Mouse (Mus musculus) intestine, postnatal 0 days (tissue): ENCODE measurements at regions not wholly inside any gene's neighbourhood (a gene's known extent, or its start where the extent isn't known, plus 50 kb on each side); places are given as distances from the start of the nearest gene placed in this dataset.

Source experiments
- ATAC-seq: fragments of 200-750 bp; cut with Nextera tagmentation; 2 replicates; pipeline ENCODE4 v1.8.0; 2017; ENCODE audit warnings: mild to moderate bottlenecking, moderate TSS enrichment, moderate library complexity
- H3K27ac ChIP-seq: fragments of 300-500 bp; sonication (generic); 2 replicates; pipeline ENCODE4 v1.5.1; 2014; ENCODE audit warnings: mild to moderate bottlenecking, low read depth, low read length, moderate library complexity
- H3K27me3 ChIP-seq: fragments of 300-500 bp; sonication (generic); replicated peaks from 2 replicates; pipeline ENCODE4 v1.6.1; 2014; ENCODE audit warnings: low read length, mixed read lengths; ENCODE audit not compliant: control insufficient read depth, insufficient read depth
- H3K36me3 ChIP-seq: fragments of 300-500 bp; sonication (generic); 2 replicates; pipeline ENCODE4 v1.6.1; 2014; ENCODE audit warnings: mild to moderate bottlenecking, moderate library complexity; ENCODE audit not compliant: control insufficient read depth, insufficient read depth
- H3K4me1 ChIP-seq: fragments of 300-500 bp; sonication (generic); replicated peaks from 2 replicates; pipeline ENCODE4 v1.6.1; 2014; ENCODE audit warnings: antibody characterized with exemption, low read length, mixed read lengths; ENCODE audit not compliant: control insufficient read depth, insufficient read depth
- H3K4me2 ChIP-seq: fragments of 300-500 bp; sonication (generic); replicated peaks from 2 replicates; pipeline ENCODE4 v1.6.1; 2014; ENCODE audit warnings: low read depth, mild to moderate bottlenecking, moderate library complexity
- H3K4me3 ChIP-seq: fragments of 300-500 bp; sonication (generic); 2 replicates; pipeline ENCODE4 v1.5.1; 2014; ENCODE audit warnings: low read depth, low read length
- H3K9ac ChIP-seq: fragments of 300-500 bp; sonication (generic); 2 replicates; pipeline ENCODE4 v1.6.1; 2014; ENCODE audit warnings: mild to moderate bottlenecking, low read depth, low read length
- H3K9me3 ChIP-seq: fragments of 300-500 bp; sonication (generic); 2 replicates; pipeline ENCODE4 v1.6.1; 2016; ENCODE audit warnings: mixed run types; ENCODE audit not compliant: control insufficient read depth
- CTCF ChIP-seq: sonication (generic); IDR thresholded peaks from 2 replicates; pipeline ENCODE4 v1.5.1; 2016; ENCODE audit warnings: low read depth, mild to moderate bottlenecking, control low read depth, antibody characterized with exemption, moderate library complexity
- WGBS: fragments of 180-500 bp; shearing (Covaris S2); extraction: QIAGEN DNeasy Blood & Tissue Kit; methylation state at CpG from one replicate; pipeline ENCODE4 v1.1.7; 2014; 5-methylcytosine and 5-hydroxymethylcytosine counted together

GRCm38 (mm10) chr17:47143898-47144297 lies 133.5 kb upstream of the Ubr2 start:
- no peaks in the 10 kb centered on the region for H3K9me3 ChIP-seq
- no peak for ATAC-seq
- 51% methylated on average over 7 of the region's 7 CpGs for WGBS
- no peak for TF ChIP-seq CTCF
- H3K4me1 ChIP-seq, result peaks cover 9% of the 10 kb centered on the region; the same call in 1 of the 2 replicates
- H3K36me3 ChIP-seq, result no peaks in the 10 kb centered on the region
- peak overlapping the region; percentile 7; the same call in 1 of the 2 replicates for H3K4me2 ChIP-seq
- no peak overlapping the region for H3K27ac ChIP-seq
- no peak overlapping the region for H3K4me3 ChIP-seq
- H3K9ac ChIP-seq, result no peak overlapping the region
- no peaks in the 10 kb centered on the region for H3K27me3 ChIP-seq

- no peak overlapping the region for H3K9ac ChIP-seq
- no peak for ATAC-seq
- no peaks in the 10 kb centered on the region for H3K36me3 ChIP-seq
- peaks cover 9% of the 10 kb centered on the region; the same call in 1 of the 2 replicates for H3K4me1 ChIP-seq
- no peaks in the 10 kb centered on the region for H3K27me3 ChIP-seq
- peak overlapping the region; percentile 69; the same call in 1 of the 2 replicates for H3K4me3 ChIP-seq
- no peak for TF ChIP-seq CTCF
- peak overlapping the region; percentile 92 for H3K4me2 ChIP-seq
- H3K9me3 ChIP-seq, result no peaks in the 10 kb centered on the region
- 19% methylated on average over 7 of the region's 7 CpGs for WGBS
- no peak overlapping the region for H3K27ac ChIP-seq
Observed at GRCm38 (mm10) chr17:47142885-47143284, 132.5 kb upstream of the Ubr2 start.

- Histone ChIP-seq H3K9ac (peak overlapping the region; percentile 50), H3K27me3 (no peaks in the 10 kb centered on the region), H3K4me3 (peak overlapping the region; percentile 69), H3K4me2 (peak overlapping the region; percentile 92), H3K4me1 (peaks cover 9% of the 10 kb centered on the region; the same call in 1 of the 2 replicates), H3K9me3 (no peaks in the 10 kb centered on the region), H3K27ac (no peak overlapping the region), H3K36me3 (no peaks in the 10 kb centered on the region)
- TF ChIP-seq CTCF, result no peak
- 14% methylated on average over 7 of the region's 7 CpGs for WGBS
- ATAC-seq, result no peak
Observed at GRCm38 (mm10) chr17:47142276-47142675, 131.9 kb upstream of the Ubr2 start.

GRCm38 (mm10) chr17:47141843-47142215 lies 131.5 kb upstream of the Ubr2 start:
- no peaks in the 10 kb centered on the region for H3K36me3 ChIP-seq
- ATAC-seq, result no peak
- H3K9me3 ChIP-seq, result no peaks in the 10 kb centered on the region
- no peaks in the 10 kb centered on the region for H3K27me3 ChIP-seq
- H3K4me1 ChIP-seq, result peaks cover 9% of the 10 kb centered on the region; the same call in 1 of the 2 replicates
- TF ChIP-seq CTCF, result no peak
- H3K27ac ChIP-seq, result peak overlapping the region; percentile 74; the same call in 1 of the 2 replicates
- peak overlapping the region; percentile 50 for H3K9ac ChIP-seq
- 4% methylated on average over 12 of the region's 12 CpGs for WGBS
- peak overlapping the region; percentile 92 for H3K4me2 ChIP-seq
- H3K4me3 ChIP-seq, result peak overlapping the region; percentile 69

- H3K4me3 ChIP-seq, result peak overlapping the region; percentile 69
- H3K9me3 ChIP-seq, result no peaks in the 10 kb centered on the region
- TF ChIP-seq CTCF, result no peak
- H3K4me2 ChIP-seq, result peak overlapping the region; percentile 92
- peak overlapping the region; percentile 50 for H3K9ac ChIP-seq
- H3K27ac ChIP-seq, result peak overlapping the region; percentile 74
- peaks cover 9% of the 10 kb centered on the region; the same call in 1 of the 2 replicates for H3K4me1 ChIP-seq
- 1% methylated on average over 35 of the region's 35 CpGs for WGBS
- no peaks in the 10 kb centered on the region for H3K27me3 ChIP-seq
- ATAC-seq, result peak; percentile 19
- H3K36me3 ChIP-seq, result no peaks in the 10 kb centered on the region
Observed at GRCm38 (mm10) chr17:47140969-47141842, 130.8 kb upstream of the Ubr2 start.

GRCm38 (mm10) chr17:47140241-47140968 lies 130.0 kb upstream of the Ubr2 start:
- WGBS, result 1% methylated on average over 39 of the region's 53 CpGs
- no peak for TF ChIP-seq CTCF
- Histone ChIP-seq H3K27me3 (no peaks in the 10 kb centered on the region), H3K9me3 (no peaks in the 10 kb centered on the region), H3K36me3 (no peaks in the 10 kb centered on the region), H3K9ac (peak overlapping the region; percentile 28), H3K4me1 (peaks cover 9% of the 10 kb centered on the region; the same call in 1 of the 2 replicates), H3K27ac (peak overlapping the region; percentile 78), H3K4me2 (peak overlapping the region; percentile 92), H3K4me3 (peak overlapping the region; percentile 69)
- ATAC-seq, result peak; percentile 26; the same call in 1 of the 2 replicates
